Mouse (Mus musculus) kidney, adult 2 months (tissue): ENCODE data around the gene Cyp11a1.

Source experiments
- CTCF ChIP-seq: fragments of 200-500 bp; conservative IDR thresholded peaks from 2 replicates; pipeline ENCODE4 v1.5.1; 2011; ENCODE audit warnings: low read depth, mild to moderate bottlenecking, control low read depth, low read length, moderate library complexity, mixed read lengths; ENCODE audit not compliant: insufficient read depth, insufficient read length
- POLR2A ChIP-seq: fragments of 200-500 bp; IDR thresholded peaks from one replicate; pipeline ENCODE4 v1.6.1; 2011; ENCODE audit warnings: low read depth, low read length, control low read depth

- TF ChIP-seq CTCF = no peak
- TF ChIP-seq POLR2A = no peak
Observed at GRCm38 (mm10) chr9:58016962-58017361, 10.8 kb downstream of the Cyp11a1 start.
